Mouse (Mus musculus): Measurements from ENCODE around the gene Larp4.

Gene Larp4

GRCm38 (mm10) chr15:100057698-100058097 lies 87.8 kb downstream of the Larp4 start:
- DNase-seq (ENCODE audit: low spot score in 2 of 2) = no peak

GRCm38 (mm10) chr15:100058143-100058542 lies 88.3 kb downstream of the Larp4 start:
- DNase-seq (ENCODE audit: low spot score in 2 of 2) = no peak

- DNase-seq (ENCODE audit: low spot score in 2 of 2) = no peak
These were observed 89.0 kb downstream of the Larp4 start for GRCm38 (mm10) chr15:100058912-100059311.

GRCm38 (mm10) chr15:100059626-100060311 lies 89.9 kb downstream of the Larp4 start:
- DNase-seq (ENCODE audit: low spot score in 2 of 2) = no peak

- DNase-seq (ENCODE audit: low spot score in 2 of 2) = no peak
These were observed 90.8 kb downstream of the Larp4 start for GRCm38 (mm10) chr15:100060513-100061140.

GRCm38 (mm10) chr15:100061377-100061776 lies 91.5 kb downstream of the Larp4 start:
- DNase-seq (ENCODE audit: low spot score in 2 of 2) = no peak

- DNase-seq (ENCODE audit: low spot score in 2 of 2) = no peak
These were observed 93.4 kb downstream of the Larp4 start for GRCm38 (mm10) chr15:100063229-100063773.
